Mouse (Mus musculus): Measurements from ENCODE around the gene Hspa1b. TPM values are rescaled to one million over a fixed set of nuclear protein-coding genes. Genes with fewer than 3 reads are reported as not detected.
"Not testable (repeated sequence)": the region's sequence is repeated elsewhere in the genome, so short reads cannot be mapped to it uniquely, and the experiment has no call there.

Gene Hspa1b
- polyA plus RNA-seq, 1 experiment from 2014 or later: 0.57 TPM

- H3K27ac ChIP-seq; H3K4me3 ChIP-seq (ENCODE audit: inconsistent target); H3K36me3 ChIP-seq (ENCODE audit: inconsistent target); H3K79me2 ChIP-seq (ENCODE audit: inconsistent target): not testable (repeated sequence)
- 2% methylated on average over 7 of the region's 43 CpGs for WGBS (ENCODE audit: missing documents)
Measured at GRCm38 (mm10) chr17:34971694-34972068, 12.6 kb upstream of the Hspa1b start.

- H3K27ac ChIP-seq; H3K4me3 ChIP-seq (ENCODE audit: inconsistent target); H3K79me2 ChIP-seq (ENCODE audit: inconsistent target); H3K36me3 ChIP-seq (ENCODE audit: inconsistent target): not testable (repeated sequence)
- WGBS (ENCODE audit: missing documents): no CpG with 5 or more reads among the region's 37 CpGs
Measured at GRCm38 (mm10) chr17:34970850-34971249, 11.8 kb upstream of the Hspa1b start.

DNA sequence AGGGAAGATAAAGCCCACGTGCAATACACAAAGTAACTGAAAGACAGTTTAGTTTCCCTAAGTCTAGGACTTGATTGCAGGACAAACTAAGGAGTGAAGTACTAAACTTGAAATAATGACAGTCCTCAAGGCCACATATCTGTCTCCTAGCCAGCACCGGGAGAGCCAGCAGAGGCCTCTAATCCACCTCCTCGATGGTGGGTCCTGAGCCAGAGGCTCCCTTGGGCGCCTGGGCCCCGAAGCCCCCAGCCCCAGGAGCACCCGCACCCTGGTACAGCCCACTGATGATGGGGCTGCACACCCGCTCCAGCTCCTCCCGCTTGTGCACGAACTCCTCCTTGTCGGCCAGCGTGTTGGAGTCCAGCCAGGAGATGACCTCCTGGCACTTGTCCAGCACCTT is 10.8 kb upstream of the Hspa1b start, which contains the start of gene Gm20481:
Gene Gm20481, plus strand, starts transcription at position 91 of the 400 bp plus-strand sequence.
- not testable (repeated sequence) for H3K4me3 ChIP-seq (ENCODE audit: inconsistent target); H3K36me3 ChIP-seq (ENCODE audit: inconsistent target); H3K27ac ChIP-seq; H3K79me2 ChIP-seq (ENCODE audit: inconsistent target)
- WGBS (ENCODE audit: missing documents): 84% methylated on average over 5 of the region's 11 CpGs

GRCm38 (mm10) chr17:34965627-34966026 is 6.6 kb upstream of the Hspa1b start:
- H3K4me3 ChIP-seq (ENCODE audit: inconsistent target): no peak overlapping the region
- no peaks in the 10 kb centered on the region for H3K36me3 ChIP-seq (ENCODE audit: inconsistent target)
- no peak overlapping the region for H3K27ac ChIP-seq
- WGBS (ENCODE audit: missing documents): 55% methylated on average over 5 of the region's 5 CpGs
- no peaks in the 10 kb centered on the region for H3K79me2 ChIP-seq (ENCODE audit: inconsistent target)

DNA sequence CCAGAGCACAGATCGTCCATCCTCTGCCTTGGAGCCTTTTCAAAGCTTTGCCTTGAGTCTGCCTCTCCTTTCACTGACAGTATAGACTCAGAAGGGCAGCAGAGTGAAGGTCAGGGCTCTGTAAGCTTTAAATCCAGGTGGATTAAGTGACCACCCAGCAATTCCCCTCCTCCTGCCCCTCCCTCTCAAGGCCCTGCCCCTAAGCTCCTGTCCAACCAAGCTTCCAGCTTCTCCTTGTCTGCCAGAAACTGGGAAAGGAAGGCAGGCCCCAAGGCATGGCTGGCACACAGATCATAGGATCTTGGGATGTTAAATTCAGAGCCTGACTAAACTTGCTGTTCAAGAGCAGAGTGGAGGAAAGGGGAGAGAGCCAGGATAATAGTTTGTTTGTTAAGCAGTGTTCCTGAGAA is 5.6 kb upstream of the Hspa1b start:
- no peaks in the 10 kb centered on the region for H3K36me3 ChIP-seq (ENCODE audit: inconsistent target)
- no peaks in the 10 kb centered on the region for H3K79me2 ChIP-seq (ENCODE audit: inconsistent target)
- H3K27ac ChIP-seq: no peak overlapping the region
- WGBS (ENCODE audit: missing documents): 33% methylated on average over 1 of the region's 1 CpGs
- no peak overlapping the region for H3K4me3 ChIP-seq (ENCODE audit: inconsistent target)

- no peak overlapping the region for H3K27ac ChIP-seq
- 91% methylated on average over 1 of the region's 1 CpGs for WGBS (ENCODE audit: missing documents)
- no peaks in the 10 kb centered on the region for H3K79me2 ChIP-seq (ENCODE audit: inconsistent target)
- no peaks in the 10 kb centered on the region for H3K36me3 ChIP-seq (ENCODE audit: inconsistent target)
- H3K4me3 ChIP-seq (ENCODE audit: inconsistent target): no peak overlapping the region
Measured at GRCm38 (mm10) chr17:34962841-34963240, 3.8 kb upstream of the Hspa1b start.

DNA sequence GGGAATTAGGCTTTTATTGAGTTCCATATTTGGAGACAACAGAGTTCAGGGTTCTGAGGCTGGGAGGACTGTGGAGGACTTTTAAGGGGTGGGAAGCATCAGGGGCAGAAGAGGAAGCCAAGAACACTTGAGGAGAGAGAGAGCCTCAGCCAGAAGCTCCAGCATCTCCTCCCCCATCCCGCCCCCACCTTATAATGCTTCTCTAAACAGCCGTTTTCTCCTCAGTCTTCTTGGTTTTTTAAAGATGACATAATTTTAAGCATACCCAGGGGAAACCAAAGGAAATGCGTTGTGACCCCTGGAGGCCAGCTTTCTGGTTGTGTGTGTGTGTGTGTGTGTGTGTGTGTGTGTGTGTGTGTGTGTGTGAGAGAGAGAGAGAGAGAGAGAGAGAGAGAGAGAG is 3.1 kb upstream of the Hspa1b start:
- 38% methylated on average over 2 of the region's 3 CpGs for WGBS (ENCODE audit: missing documents)
- no peak overlapping the region for H3K4me3 ChIP-seq (ENCODE audit: inconsistent target)
- no peaks in the 10 kb centered on the region for H3K36me3 ChIP-seq (ENCODE audit: inconsistent target)
- no peak overlapping the region for H3K27ac ChIP-seq
- no peaks in the 10 kb centered on the region for H3K79me2 ChIP-seq (ENCODE audit: inconsistent target)

- Histone ChIP-seq H3K4me3 (ENCODE audit: inconsistent target) (no peak overlapping the region), H3K36me3 (ENCODE audit: inconsistent target) (no peaks in the 10 kb centered on the region), H3K27ac (no peak overlapping the region), H3K79me2 (ENCODE audit: inconsistent target) (no peaks in the 10 kb centered on the region)
Measured at GRCm38 (mm10) chr17:34960702-34961493, 1.9 kb upstream of the Hspa1b start.

DNA sequence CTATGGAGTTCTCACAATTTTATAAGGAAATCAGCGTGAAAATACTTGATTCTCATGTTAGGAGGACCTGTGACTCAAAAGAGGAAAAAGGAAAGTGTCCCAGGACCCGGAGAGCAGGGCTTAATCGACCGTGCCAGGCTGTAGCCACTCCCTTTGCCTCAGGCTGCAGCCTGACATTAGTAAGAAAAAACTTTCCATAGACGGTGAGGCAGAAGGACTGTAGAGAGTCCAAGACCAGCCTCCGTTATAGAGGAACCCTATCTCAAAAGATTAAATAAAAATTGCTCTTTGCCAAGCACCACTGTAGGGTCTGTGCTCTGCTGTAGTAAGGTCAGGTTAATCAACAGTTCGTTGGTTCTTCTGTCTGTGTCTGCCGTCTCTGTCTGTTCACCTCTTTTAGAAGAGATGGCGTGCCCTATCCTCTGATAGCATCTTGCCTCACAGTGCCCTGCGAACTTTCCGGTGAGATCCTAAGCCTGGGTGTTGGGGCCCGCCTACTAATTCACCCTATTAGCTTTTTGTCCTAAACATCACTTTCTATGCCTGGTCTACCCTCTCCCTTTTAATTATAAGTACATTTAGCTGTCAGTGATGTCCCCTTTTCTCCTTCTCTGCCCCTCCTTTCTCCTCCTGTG is 960 bp upstream of the Hspa1b start:
- Histone ChIP-seq H3K4me3 (ENCODE audit: inconsistent target) (peak overlapping the region; percentile 43), H3K27ac (peak overlapping the region; percentile 73), H3K79me2 (ENCODE audit: inconsistent target) (no peaks in the 10 kb centered on the region), H3K36me3 (ENCODE audit: inconsistent target) (no peaks in the 10 kb centered on the region)
- WGBS (ENCODE audit: missing documents): 22% methylated on average over 12 of the region's 12 CpGs

GRCm38 (mm10) chr17:34958734-34959129 is 306 bp downstream of the Hspa1b start:
- 4% methylated on average over 4 of the region's 47 CpGs for WGBS (ENCODE audit: missing documents)
- H3K79me2 ChIP-seq (ENCODE audit: inconsistent target); H3K27ac ChIP-seq; H3K4me3 ChIP-seq (ENCODE audit: inconsistent target); H3K36me3 ChIP-seq (ENCODE audit: inconsistent target): not testable (repeated sequence)

- H3K36me3 ChIP-seq (ENCODE audit: inconsistent target); H3K79me2 ChIP-seq (ENCODE audit: inconsistent target); H3K4me3 ChIP-seq (ENCODE audit: inconsistent target); H3K27ac ChIP-seq: not testable (repeated sequence)
- 37% methylated on average over 2 of the region's 40 CpGs for WGBS (ENCODE audit: missing documents)
Measured at GRCm38 (mm10) chr17:34957966-34958365, 1.1 kb downstream of the Hspa1b start.

DNA sequence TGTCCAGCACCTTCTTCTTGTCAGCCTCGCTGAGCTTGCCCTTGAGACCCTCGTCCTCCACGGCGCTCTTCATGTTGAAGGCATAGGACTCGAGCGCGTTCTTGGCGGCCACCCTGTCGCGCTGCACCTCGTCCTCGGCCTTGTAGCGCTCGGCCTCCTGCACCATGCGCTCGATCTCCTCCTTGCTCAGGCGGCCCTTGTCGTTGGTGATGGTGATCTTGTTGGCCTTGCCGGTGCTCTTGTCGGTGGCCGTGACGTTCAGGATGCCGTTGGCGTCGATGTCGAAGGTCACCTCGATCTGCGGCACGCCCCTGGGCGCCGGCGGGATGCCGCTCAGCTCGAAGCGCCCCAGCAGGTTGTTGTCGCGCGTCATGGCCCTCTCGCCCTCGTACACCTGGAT is 1.7 kb downstream of the Hspa1b start:
- not testable (repeated sequence) for H3K36me3 ChIP-seq (ENCODE audit: inconsistent target); H3K27ac ChIP-seq; H3K4me3 ChIP-seq (ENCODE audit: inconsistent target); H3K79me2 ChIP-seq (ENCODE audit: inconsistent target)
- no CpG with 5 or more reads among the region's 40 CpGs for WGBS (ENCODE audit: missing documents)

DNA sequence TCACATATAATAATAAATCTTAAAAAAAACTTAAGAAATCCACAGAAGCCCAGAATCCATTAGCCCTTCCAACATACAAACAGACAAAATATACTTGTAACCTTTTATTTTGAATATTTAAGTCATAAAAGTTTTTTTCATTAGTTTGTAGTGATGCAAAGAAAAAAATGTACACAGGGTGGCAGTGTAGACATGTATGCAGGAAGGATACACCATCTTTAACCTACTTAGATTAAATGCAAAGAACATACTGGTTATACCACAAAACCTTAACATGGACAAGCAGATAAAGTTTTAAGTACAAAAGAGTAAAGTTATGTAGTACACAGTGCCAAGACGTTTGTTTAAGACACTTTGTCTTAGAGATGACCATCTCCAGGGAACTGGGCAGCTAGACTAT is 2.7 kb downstream of the Hspa1b start:
- no peak overlapping the region for H3K4me3 ChIP-seq (ENCODE audit: inconsistent target)
- 45% methylated on average over 1 of the region's 1 CpGs for WGBS (ENCODE audit: missing documents)
- peaks cover 10% of the 10 kb centered on the region for H3K79me2 ChIP-seq (ENCODE audit: inconsistent target)
- no peaks in the 10 kb centered on the region for H3K36me3 ChIP-seq (ENCODE audit: inconsistent target)
- H3K27ac ChIP-seq: no peak overlapping the region

GRCm38 (mm10) chr17:34955884-34956283 is 3.2 kb downstream of the Hspa1b start:
- Histone ChIP-seq H3K79me2 (ENCODE audit: inconsistent target) (peaks cover 13% of the 10 kb centered on the region), H3K27ac (no peak overlapping the region), H3K36me3 (ENCODE audit: inconsistent target) (no peaks in the 10 kb centered on the region), H3K4me3 (ENCODE audit: inconsistent target) (no peak overlapping the region)
- 84% methylated on average over 3 of the region's 3 CpGs for WGBS (ENCODE audit: missing documents)

DNA sequence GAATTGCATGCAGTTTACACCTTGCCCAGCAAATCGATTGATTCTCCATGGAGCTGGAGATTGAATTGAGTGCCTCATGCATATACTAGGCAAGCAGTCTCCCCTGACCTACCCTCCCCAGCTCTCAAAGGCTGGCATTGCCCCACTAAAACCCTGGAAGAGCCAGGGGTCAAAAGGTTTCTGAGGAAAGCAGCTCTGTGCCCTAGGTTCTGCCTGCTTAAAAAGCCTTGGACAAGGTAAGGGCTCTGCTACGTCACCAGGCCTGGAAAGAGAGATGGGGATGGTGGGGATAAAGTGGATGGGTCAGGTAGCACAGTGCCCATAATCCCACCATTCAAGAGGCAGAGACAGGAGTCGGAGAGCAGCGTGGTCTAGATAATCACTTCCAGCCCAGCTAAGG is 4.2 kb downstream of the Hspa1b start:
- WGBS (ENCODE audit: missing documents): 89% methylated on average over 4 of the region's 4 CpGs
- Histone ChIP-seq H3K36me3 (ENCODE audit: inconsistent target) (peaks cover 7% of the 10 kb centered on the region; the same call in 1 of the 2 replicates), H3K27ac (no peak overlapping the region), H3K4me3 (ENCODE audit: inconsistent target) (no peak overlapping the region), H3K79me2 (ENCODE audit: inconsistent target) (peaks cover 13% of the 10 kb centered on the region)

All from macrophage (primary cell).